Mouse (Mus musculus): ENCODE results near the gene Fsd1l. TPM values are rescaled to one million over a fixed set of nuclear protein-coding genes. Genes with fewer than 3 reads are reported as not detected.

The Fsd1l gene
- polyA plus RNA-seq, 2 experiments: 5.7 to 9.8 TPM

- Histone ChIP-seq H3K9ac (ENCODE audit: low read depth, low read length, severe bottlenecking) (no peak overlapping the region), H3K9me3 (ENCODE audit: control insufficient read depth, low read length) (no peaks in the 10 kb centered on the region), H3K27me3 (ENCODE audit: control insufficient read depth, insufficient read depth, low read length) (no peaks in the 10 kb centered on the region), H3K27ac (replicated peaks; ENCODE audit: low read depth, low read length) (no peak overlapping the region), H3K4me3 (replicated peaks; ENCODE audit: low read length) (no peak overlapping the region), H3K4me2 (replicated peaks; ENCODE audit: low read depth, low read length, severe bottlenecking) (no peak overlapping the region), H3K4me1 (ENCODE audit: control insufficient read depth, insufficient read depth, low read length) (peaks cover 12% of the 10 kb centered on the region), H3K36me3 (ENCODE audit: control insufficient read depth, insufficient read depth, low read length) (no peaks in the 10 kb centered on the region)
- no peak for ATAC-seq (ENCODE audit: low FRiP score, low read depth)
- no peak for TF ChIP-seq POLR2A (IDR thresholded peaks at IDR 0.05; ENCODE audit: borderline replicate concordance, extremely low read depth, insufficient read depth, insufficient read length)
- DNase-seq (ENCODE audit: low spot score): peak; percentile 36
- WGBS: 51% methylated on average over 4 of the region's 4 CpGs
Measured at GRCm38 (mm10) chr4:53628924-53629323, 2.3 kb upstream of the Fsd1l start.

GRCm38 (mm10) chr4:53630963-53631315, 332 bp upstream of the Fsd1l start:
- Histone ChIP-seq H3K9me3 (ENCODE audit: control insufficient read depth, low read length) (no peaks in the 10 kb centered on the region), H3K4me3 (replicated peaks; ENCODE audit: low read length) (peak overlapping the region; percentile 87), H3K27me3 (ENCODE audit: control insufficient read depth, insufficient read depth, low read length) (no peaks in the 10 kb centered on the region), H3K36me3 (ENCODE audit: control insufficient read depth, insufficient read depth, low read length) (no peaks in the 10 kb centered on the region), H3K27ac (replicated peaks; ENCODE audit: low read depth, low read length) (no peak overlapping the region), H3K4me1 (ENCODE audit: control insufficient read depth, insufficient read depth, low read length) (peaks cover 12% of the 10 kb centered on the region), H3K4me2 (replicated peaks; ENCODE audit: low read depth, low read length, severe bottlenecking) (peak overlapping the region; percentile 72), H3K9ac (ENCODE audit: low read depth, low read length, severe bottlenecking) (peak overlapping the region; percentile 86)
- no peak for TF ChIP-seq POLR2A (IDR thresholded peaks at IDR 0.05; ENCODE audit: borderline replicate concordance, extremely low read depth, insufficient read depth, insufficient read length)
- peak; percentile 53 for ATAC-seq (ENCODE audit: low FRiP score, low read depth)
- 5% methylated on average over 12 of the region's 12 CpGs for WGBS
- DNase-seq (ENCODE audit: low spot score): no peak

GRCm38 (mm10) chr4:53632011-53632349, 709 bp downstream of the Fsd1l start:
- TF ChIP-seq POLR2A (IDR thresholded peaks at IDR 0.05; ENCODE audit: borderline replicate concordance, extremely low read depth, insufficient read depth, insufficient read length): no peak
- H3K4me3 ChIP-seq (replicated peaks; ENCODE audit: low read length): peak overlapping the region; percentile 87
- peak overlapping the region; percentile 72 for H3K4me2 ChIP-seq (replicated peaks; ENCODE audit: low read depth, low read length, severe bottlenecking)
- H3K36me3 ChIP-seq (ENCODE audit: control insufficient read depth, insufficient read depth, low read length): no peaks in the 10 kb centered on the region
- H3K4me1 ChIP-seq (ENCODE audit: control insufficient read depth, insufficient read depth, low read length): peaks cover 12% of the 10 kb centered on the region
- DNase-seq (ENCODE audit: low spot score) (no peak), ATAC-seq (ENCODE audit: low FRiP score, low read depth) (no peak)
- no peaks in the 10 kb centered on the region for H3K9me3 ChIP-seq (ENCODE audit: control insufficient read depth, low read length)
- peak overlapping the region; percentile 86 for H3K9ac ChIP-seq (ENCODE audit: low read depth, low read length, severe bottlenecking)
- H3K27ac ChIP-seq (replicated peaks; ENCODE audit: low read depth, low read length): no peak overlapping the region
- under 1% methylated on average over 5 of the region's 5 CpGs for WGBS
- no peaks in the 10 kb centered on the region for H3K27me3 ChIP-seq (ENCODE audit: control insufficient read depth, insufficient read depth, low read length)

GRCm38 (mm10) chr4:53635336-53635735, 4.1 kb downstream of the Fsd1l start:
- no peak for TF ChIP-seq POLR2A (IDR thresholded peaks at IDR 0.05; ENCODE audit: borderline replicate concordance, extremely low read depth, insufficient read depth, insufficient read length)
- H3K4me1 ChIP-seq (ENCODE audit: control insufficient read depth, insufficient read depth, low read length): peaks cover 14% of the 10 kb centered on the region
- DNase-seq (ENCODE audit: low spot score): no peak

DNA sequence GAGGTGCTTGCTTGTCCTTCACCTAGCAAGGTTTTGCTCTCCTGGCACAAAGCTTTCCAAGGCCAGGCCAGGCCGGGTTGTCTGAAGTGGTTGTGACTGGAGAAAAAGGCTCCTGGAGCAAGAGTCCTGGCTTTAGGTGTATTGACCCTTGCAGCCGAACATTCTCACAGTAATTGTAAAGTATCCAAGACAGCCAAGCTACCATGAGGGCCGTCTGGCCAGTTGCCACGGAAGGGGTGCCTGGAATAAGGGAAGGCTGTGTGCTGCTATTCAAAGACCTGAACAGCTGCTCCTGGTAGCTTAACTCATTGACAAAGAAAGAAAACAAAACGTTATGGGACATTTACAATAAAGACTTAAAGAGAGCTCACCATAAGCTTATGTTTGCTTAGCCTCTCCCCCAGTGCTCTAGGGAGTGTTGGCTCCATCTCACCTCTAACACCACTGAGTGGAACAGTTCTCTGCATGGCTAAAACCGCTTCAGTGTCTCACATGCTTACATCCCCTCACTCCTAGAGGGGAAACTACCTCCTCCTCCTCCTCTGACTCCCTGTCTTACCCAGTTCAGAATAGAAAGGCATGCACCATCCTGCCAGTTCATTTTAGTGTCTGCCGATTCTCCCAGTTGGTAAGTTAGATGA, 6.1 kb downstream of the Fsd1l start:
- ATAC-seq (ENCODE audit: low FRiP score, low read depth): peak; percentile 62
- 58% methylated on average over 7 of the region's 7 CpGs for WGBS
- no peak overlapping the region for H3K27ac ChIP-seq (replicated peaks; ENCODE audit: low read depth, low read length)

More at GRCm38 (mm10) chr4:53635336-53635735, 4.1 kb downstream of the Fsd1l start:
- H3K4me3 ChIP-seq (replicated peaks; ENCODE audit: low read length): no peak overlapping the region
- ATAC-seq (ENCODE audit: low FRiP score, low read depth): no peak
- WGBS: 77% methylated on average over 3 of the region's 3 CpGs
- H3K27me3 ChIP-seq (ENCODE audit: control insufficient read depth, insufficient read depth, low read length): no peaks in the 10 kb centered on the region
- no peak overlapping the region for H3K4me2 ChIP-seq (replicated peaks; ENCODE audit: low read depth, low read length, severe bottlenecking)
- H3K9me3 ChIP-seq (ENCODE audit: control insufficient read depth, low read length): no peaks in the 10 kb centered on the region
- H3K36me3 ChIP-seq (ENCODE audit: control insufficient read depth, insufficient read depth, low read length): no peaks in the 10 kb centered on the region
- H3K9ac ChIP-seq (ENCODE audit: low read depth, low read length, severe bottlenecking): no peak overlapping the region
- H3K27ac ChIP-seq (replicated peaks; ENCODE audit: low read depth, low read length): no peak overlapping the region

More for the DNA sequence above, 6.1 kb downstream of the Fsd1l start:
- Histone ChIP-seq H3K4me1 (ENCODE audit: control insufficient read depth, insufficient read depth, low read length) (peaks cover 10% of the 10 kb centered on the region; the same call in 1 of the 2 replicates), H3K4me3 (replicated peaks; ENCODE audit: low read length) (no peak overlapping the region), H3K9ac (ENCODE audit: low read depth, low read length, severe bottlenecking) (no peak overlapping the region), H3K27me3 (ENCODE audit: control insufficient read depth, insufficient read depth, low read length) (no peaks in the 10 kb centered on the region), H3K36me3 (ENCODE audit: control insufficient read depth, insufficient read depth, low read length) (peaks cover 8% of the 10 kb centered on the region; the same call in 1 of the 2 replicates), H3K4me2 (replicated peaks; ENCODE audit: low read depth, low read length, severe bottlenecking) (no peak overlapping the region), H3K9me3 (ENCODE audit: control insufficient read depth, low read length) (peaks cover 9% of the 10 kb centered on the region; the same call in 1 of the 2 replicates)
- peak; percentile 40 for DNase-seq (ENCODE audit: low spot score)
- no peak for TF ChIP-seq POLR2A (IDR thresholded peaks at IDR 0.05; ENCODE audit: borderline replicate concordance, extremely low read depth, insufficient read depth, insufficient read length)

Measured in limb, embryonic 14.5 days (tissue).